Comparison of ENCODE assay signal across 13 mouse cellular contexts in genomic region chr7:41451864-41452263, GRCm38 (mm10). TPM values are rescaled to one million over a fixed set of nuclear protein-coding genes. Genes with fewer than 3 reads are reported as not detected.
DNase-seq lines count a peak whose midpoint lies in the region; ATAC-seq lines count a peak whose summit lies in the region.
"Had no signal": no experiment of that assay in that cellular context is flagged by ENCODE, and none has a peak within 500 bp of the region (broad histone marks: within the 10 kb centered on the region; RNA-seq: fewer than 3 reads in every experiment).

No protein-coding gene starts in this region.

- peaks cover 21% of the 10 kb centered on the region for H3K9me3 ChIP-seq in megakaryocyte, embryonic 14.5 days
- H3K9me3 ChIP-seq in midbrain, embryonic 11.5 days (ENCODE audit: control insufficient read depth, low read length), result peaks cover 5% of the 10 kb centered on the region

- H3K4me2 ChIP-seq in midbrain, embryonic 11.5 days, result no peak overlapping the region
- H3K4me2 ChIP-seq: heart, embryonic 11.5 days; lung, embryonic 14.5 days had no signal

- H3K27ac ChIP-seq in midbrain, embryonic 11.5 days (ENCODE audit: low read depth, low read length), result no peak overlapping the region

- no peak overlapping the region for H3K9ac ChIP-seq in midbrain, embryonic 11.5 days (ENCODE audit: low read length)
- H3K9ac ChIP-seq: lung, embryonic 14.5 days had no signal

- no peaks in the 10 kb centered on the region for H3K36me3 ChIP-seq in megakaryocyte, embryonic 14.5 days (replicated peaks; ENCODE audit: low read length)
- no peaks in the 10 kb centered on the region for H3K36me3 ChIP-seq in midbrain, embryonic 11.5 days (ENCODE audit: control insufficient read depth, insufficient read depth, low read length)

- H3K4me3 ChIP-seq in megakaryocyte, embryonic 14.5 days (replicated peaks), result peak overlapping the region; percentile 46
- no peak overlapping the region for H3K4me3 ChIP-seq in midbrain, embryonic 11.5 days (ENCODE audit: low read depth, low read length)

- peak; percentile 0 for DNase-seq in forelimb bud, embryonic 11.5 days (ENCODE audit: low read depth, low spot score)
- DNase-seq in midbrain, embryonic 11.5 days (ENCODE audit: low spot score, missing footprints), result no peak
- DNase-seq in right cerebral cortex, postnatal 10 days (ENCODE audit: low spot score in 2 of 2), result no peak
- no peak for DNase-seq in ovary, postnatal 10 days (ENCODE audit: low spot score)
- no peak for DNase-seq in cerebellum, adult 8-10 months
- DNase-seq: adrenal gland, postnatal 36 days; cerebellum, adult 9-10 months; kidney, postnatal 25 days; lung, embryonic 14.5 days had no signal

- WGBS in midbrain, embryonic 11.5 days, result 11% methylated on average over 10 of the region's 10 CpGs

- H3K27me3 ChIP-seq in megakaryocyte, embryonic 14.5 days (replicated peaks), result peaks cover 1% of the 10 kb centered on the region
- no peaks in the 10 kb centered on the region for H3K27me3 ChIP-seq in midbrain, embryonic 11.5 days (ENCODE audit: control insufficient read depth, insufficient read depth, low read length)

- no peak for ATAC-seq in megakaryocyte, adult 5-6 weeks (ENCODE audit: poor library complexity, severe bottlenecking)
- peak; percentile 70 for ATAC-seq in midbrain, embryonic 11.5 days (ENCODE audit: low FRiP score)

- H3K4me1 ChIP-seq in megakaryocyte, embryonic 14.5 days, result no peaks in the 10 kb centered on the region
- no peaks in the 10 kb centered on the region for H3K4me1 ChIP-seq in midbrain, embryonic 11.5 days (ENCODE audit: control insufficient read depth, insufficient read depth, low read length)

RNA-seq across cellular contexts. Expression of gene Vmn2r57, which starts 3.4 kb away (rescaled TPM):
- polyA plus RNA-seq in megakaryocyte, embryonic 14.5 days (2012; ENCODE audit: insufficient read depth, low replicate concordance), result 0.03 TPM in 1 of 2 replicates, not detected in the other
- not detected in 2 replicates for total RNA-seq in megakaryocyte, adult 5-6 weeks (2015)
- not detected in 2 replicates for total RNA-seq in megakaryocyte, adult 5-6 weeks (2017)
- polyA plus RNA-seq in midbrain, embryonic 11.5 days (2014; fragmentation: Nextera tagmentation; extraction: Ambion mirVana), result 0.22 and 0.26 TPM in 2 replicates

RNA-seq across cellular contexts. Expression of gene Gm20449, which starts 47.4 kb away (rescaled TPM):
- polyA plus RNA-seq in megakaryocyte, embryonic 14.5 days (2012; ENCODE audit: insufficient read depth, low replicate concordance), result not detected in 2 replicates
- total RNA-seq in megakaryocyte, adult 5-6 weeks (2015), result not detected in 2 replicates
- total RNA-seq in megakaryocyte, adult 5-6 weeks (2017), result not detected in 2 replicates
- polyA plus RNA-seq in midbrain, embryonic 11.5 days (2014; fragmentation: Nextera tagmentation; extraction: Ambion mirVana), result 0.04 and 0.12 TPM in 2 replicates
- total RNA-seq: adrenal gland, postnatal 36 days had no signal
- polyA plus RNA-seq: lung, embryonic 14.5 days; spleen, adult 2 months had no signal

RNA-seq across cellular contexts. Expression of gene AW146154, which starts 47.8 kb away (rescaled TPM):
- not detected in 2 replicates for polyA plus RNA-seq in megakaryocyte, embryonic 14.5 days (2012; ENCODE audit: insufficient read depth, low replicate concordance)
- total RNA-seq in megakaryocyte, adult 5-6 weeks (2015), result 5.4 and 8.5 TPM in 2 replicates
- total RNA-seq in megakaryocyte, adult 5-6 weeks (2017), result 7.4 and 7.9 TPM in 2 replicates
- polyA plus RNA-seq in midbrain, embryonic 11.5 days (2014; fragmentation: Nextera tagmentation; extraction: Ambion mirVana), result 6.3 and 8.1 TPM in 2 replicates

RNA-seq across cellular contexts. Expression of gene AI987944, which starts 58.7 kb away (rescaled TPM):
- polyA plus RNA-seq in megakaryocyte, embryonic 14.5 days (2012; ENCODE audit: insufficient read depth, low replicate concordance), result 0.53 TPM in 1 of 2 replicates, not detected in the other
- 15.2 and 25.2 TPM in 2 replicates for total RNA-seq in megakaryocyte, adult 5-6 weeks (2015)
- 24.0 and 26.9 TPM in 2 replicates for total RNA-seq in megakaryocyte, adult 5-6 weeks (2017)
- polyA plus RNA-seq in midbrain, embryonic 11.5 days (2014; fragmentation: Nextera tagmentation; extraction: Ambion mirVana), result 11.7 and 13.3 TPM in 2 replicates
